Mouse (Mus musculus) kidney, adult 9 months (tissue): Measurements from ENCODE around the gene Vax1.

Source experiments
- DNase-seq: peaks from one replicate; pipeline ENCODE4 v3.0.0; 2022

Vax1 gene

DNA sequence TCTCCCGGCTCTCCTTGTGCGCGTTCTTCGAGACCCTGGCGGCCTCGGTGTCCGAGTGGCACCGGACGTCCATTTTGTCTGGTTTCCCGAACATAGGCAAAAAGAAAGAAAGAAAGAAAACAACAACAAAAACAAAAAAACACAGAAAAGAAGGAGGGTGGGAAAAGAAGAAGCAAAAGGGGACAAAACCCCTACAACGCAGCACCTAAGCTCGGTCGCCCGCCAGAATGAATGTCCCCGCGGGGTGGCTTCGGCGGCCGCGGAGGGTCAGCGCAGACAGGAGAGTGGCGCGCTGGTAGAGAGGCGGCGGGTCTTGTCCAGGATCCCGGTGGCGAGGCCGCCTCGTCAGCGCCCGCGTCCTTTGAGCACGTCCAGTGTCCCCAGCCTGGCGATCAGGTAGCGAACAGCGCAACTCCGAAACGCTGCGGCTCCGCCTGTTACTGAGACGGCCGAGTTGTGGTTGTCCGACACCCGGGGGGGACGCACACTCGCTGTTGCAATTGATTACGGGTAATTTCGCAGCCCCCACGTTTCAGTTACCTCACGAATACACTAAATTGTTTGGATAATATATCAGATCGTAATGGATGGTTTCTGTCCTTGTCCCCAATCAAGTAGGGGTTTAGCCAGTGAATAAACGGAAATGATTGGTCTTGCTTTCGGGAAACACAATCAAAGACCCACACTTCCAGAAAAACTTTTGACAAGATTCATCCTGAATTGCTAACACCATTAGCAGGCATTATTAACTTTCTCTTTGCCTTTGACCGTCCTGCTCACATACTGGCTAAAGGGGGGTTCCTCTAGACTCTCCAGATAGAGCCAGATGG lies at the start of gene Vax1:
TSS of gene Vax1 (minus strand) at position 121 of the 830 bp plus-strand sequence.
- no peak for DNase-seq

DNA sequence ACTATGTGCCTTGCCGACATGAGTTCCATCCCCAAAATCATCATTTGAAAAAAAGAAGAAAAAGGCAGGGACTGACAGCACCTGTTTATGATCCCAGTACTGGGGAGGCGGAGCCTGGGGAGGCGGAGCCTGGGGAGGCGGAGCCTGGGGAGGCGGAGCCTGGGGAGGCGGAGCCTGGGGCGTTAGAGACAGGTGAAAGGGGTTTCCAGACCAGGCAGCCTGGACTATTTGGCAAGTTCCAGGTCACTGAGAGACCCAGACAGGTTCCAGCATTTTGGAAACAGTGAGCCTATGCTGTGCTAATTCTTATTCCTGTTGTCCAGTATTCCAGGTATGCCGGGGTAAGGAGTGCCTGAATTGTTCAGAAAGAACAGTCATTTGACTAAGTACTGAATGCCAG lies 49.1 kb upstream of the Vax1 start, which contains the start of gene Kcnk18:
TSS of gene Kcnk18 (plus strand) at position 224 of the 400 bp plus-strand sequence.
- DNase-seq: no peak

DNA sequence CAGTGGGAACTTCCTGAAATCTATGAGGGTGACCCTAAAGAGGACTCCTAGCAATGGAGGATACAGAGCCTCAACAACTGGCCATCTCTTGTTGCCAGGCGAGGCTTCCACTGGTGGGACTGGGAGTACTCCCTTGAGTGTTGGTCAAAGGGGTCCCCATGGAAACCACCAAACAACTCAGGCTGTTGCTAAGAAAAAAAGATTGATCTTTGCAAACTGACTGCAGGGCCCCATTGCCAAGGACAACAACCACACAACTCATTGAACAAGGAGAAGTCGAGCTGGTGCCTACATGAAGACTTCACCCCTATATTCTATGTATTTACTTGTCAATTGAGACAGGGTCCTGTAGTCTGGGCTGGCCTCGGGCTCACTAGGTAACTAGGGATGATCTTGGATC lies 47.0 kb upstream of the Vax1 start:
- no peak for DNase-seq

DNA sequence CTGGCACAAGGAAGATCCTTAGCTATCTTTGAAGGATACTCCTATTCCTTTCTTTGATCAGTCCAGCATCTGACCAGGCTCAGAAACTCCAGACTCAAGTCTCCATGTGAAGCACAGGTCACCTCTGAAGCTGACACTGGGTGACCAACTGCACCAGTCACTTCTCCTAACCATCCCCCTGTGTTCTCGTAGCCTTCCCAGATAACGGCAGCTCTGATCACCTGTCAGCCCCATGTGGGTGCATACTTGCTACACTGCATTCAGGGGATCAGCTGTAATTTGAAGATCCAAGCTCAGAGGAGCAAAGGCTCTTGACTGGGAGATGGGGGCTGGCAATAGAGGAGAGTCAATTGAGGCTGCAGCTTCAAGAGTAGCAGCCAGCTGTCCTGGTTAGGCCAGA lies 39.1 kb upstream of the Vax1 start:
- DNase-seq: no peak

DNA sequence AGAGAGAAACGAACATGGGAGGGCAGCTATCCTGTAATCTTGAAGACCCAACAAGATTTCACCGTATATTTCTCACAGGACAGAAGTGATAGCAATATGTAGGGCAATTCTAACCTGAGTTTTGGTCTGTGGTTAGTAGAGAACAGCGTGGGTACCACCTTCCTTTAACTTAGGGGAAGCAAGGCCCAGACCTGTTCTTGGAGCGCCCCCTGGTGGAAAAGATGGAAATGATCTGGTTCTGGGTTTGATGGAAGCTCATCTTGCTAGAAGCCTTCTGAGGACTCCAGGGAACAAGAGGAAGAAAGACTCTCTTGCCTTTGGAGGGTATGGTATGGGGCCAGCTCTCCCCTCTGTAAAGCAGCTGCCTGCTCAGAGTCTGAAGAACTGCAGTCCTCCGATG lies 38.6 kb upstream of the Vax1 start:
- DNase-seq: peak; percentile 61

DNA sequence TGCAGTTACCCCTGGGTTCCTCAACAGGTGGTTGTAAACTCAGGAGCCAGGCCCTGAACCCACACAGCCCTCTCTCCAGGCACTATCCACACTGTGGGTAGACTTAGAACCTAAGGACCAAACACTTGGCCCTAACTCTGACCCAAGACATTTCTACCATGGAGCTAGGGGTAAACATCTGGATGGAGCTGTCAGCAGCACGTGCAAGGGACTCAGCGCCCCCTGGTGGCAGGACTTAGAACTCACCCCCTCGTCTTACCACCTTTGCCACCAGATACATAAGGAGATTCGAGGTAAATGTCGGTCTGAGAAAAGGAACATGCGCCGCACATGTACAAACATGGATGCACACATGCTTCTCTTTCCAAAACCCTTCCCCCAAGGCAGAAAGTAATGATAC lies 28.3 kb upstream of the Vax1 start:
- DNase-seq: peak; percentile 77

DNA sequence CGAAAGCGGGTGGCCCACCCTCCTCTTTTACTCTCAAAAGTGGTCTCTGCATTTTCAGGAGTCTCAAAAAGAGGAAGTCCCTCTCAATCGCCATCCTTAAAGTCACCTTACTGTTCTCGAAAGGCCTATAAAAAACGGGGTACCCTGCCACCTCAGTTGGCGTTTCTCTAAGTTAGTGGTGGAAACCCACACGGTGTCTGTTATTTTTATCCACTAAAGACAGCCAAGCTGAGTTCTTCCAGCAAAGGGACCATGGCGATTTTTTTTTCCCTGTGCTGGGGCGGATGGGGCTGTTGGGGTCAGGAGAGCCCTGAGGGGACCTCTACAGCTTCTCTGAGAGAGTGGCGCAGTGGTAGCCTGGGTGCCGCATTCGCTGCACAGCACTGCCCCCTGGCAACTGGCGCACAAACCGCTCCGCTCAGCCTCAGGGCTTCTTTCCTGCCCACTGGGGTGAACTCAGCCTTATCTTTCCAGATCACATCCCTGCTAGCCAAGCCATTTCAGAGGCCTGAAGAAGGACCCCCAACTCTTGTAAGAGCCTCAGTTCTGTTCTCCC lies 26.3 kb upstream of the Vax1 start:
- peak; percentile 51 for DNase-seq

DNA sequence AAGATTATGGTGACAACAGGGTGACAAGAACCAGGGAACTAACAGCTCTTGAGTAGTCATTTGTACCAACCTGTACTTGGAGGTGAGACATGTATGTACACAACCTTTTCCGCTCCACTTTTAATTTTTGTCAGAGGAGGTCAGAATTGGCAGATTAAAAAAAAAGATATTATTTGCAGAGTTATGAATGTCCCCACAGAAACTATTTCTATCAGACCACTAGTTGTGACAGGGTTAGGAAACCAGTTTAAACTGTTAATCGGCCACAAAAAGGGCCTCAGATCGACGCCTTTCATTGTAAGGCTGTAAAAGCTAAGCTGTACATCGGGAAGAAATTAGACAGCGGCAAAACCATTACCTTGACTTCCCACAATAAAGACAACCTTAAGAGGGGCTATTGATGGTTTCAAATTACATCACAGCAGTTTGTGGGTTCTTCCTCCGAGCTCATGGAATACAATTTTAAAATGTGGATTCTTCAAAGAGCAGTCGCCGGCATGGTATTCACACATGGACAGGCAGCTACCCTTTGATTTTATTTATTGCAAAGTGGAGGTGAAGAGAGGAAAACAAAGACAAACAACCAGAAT lies 25.4 kb upstream of the Vax1 start:
- DNase-seq: no peak

DNA sequence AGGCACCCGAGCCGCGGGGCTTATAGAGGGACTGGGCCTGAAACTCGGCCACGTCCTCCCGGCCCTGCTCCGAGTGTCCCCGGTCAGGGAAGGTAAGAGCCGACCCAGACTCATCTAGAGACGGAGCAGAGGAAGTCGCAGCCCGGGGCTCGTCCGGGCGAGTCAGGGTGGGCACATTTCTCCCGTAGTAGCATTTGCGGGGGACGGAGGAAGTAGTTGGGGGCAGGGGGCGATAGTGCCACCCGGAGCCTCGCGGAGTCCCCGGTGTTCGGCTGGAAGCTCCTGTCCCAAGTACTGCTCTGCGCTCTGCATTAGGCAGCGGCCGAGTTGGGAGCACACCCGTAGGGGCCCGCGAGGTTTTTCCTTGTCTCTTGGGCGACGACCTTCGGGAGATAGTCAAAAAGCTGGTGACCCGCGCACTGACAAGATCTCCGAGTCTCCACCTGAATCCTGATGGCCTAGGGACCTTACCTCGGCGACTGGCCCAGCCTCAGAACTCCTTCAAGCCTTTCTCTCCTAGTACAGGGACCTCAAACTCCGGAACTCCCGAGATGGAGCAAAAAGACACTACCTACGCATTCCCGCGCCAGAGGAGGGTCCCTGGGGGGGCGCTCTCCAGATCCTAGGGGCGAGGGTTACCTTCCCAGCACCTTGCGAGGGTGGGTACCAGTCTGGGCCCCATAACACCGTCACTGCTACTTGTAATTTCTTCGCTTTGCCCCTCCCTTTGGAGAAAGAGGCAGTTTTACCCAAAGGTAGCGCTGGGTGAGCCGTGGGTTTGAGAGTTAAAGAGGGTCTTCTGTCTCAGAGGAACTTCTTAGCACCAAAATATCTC lies 24.3 kb upstream of the Vax1 start:
- no peak for DNase-seq

DNA sequence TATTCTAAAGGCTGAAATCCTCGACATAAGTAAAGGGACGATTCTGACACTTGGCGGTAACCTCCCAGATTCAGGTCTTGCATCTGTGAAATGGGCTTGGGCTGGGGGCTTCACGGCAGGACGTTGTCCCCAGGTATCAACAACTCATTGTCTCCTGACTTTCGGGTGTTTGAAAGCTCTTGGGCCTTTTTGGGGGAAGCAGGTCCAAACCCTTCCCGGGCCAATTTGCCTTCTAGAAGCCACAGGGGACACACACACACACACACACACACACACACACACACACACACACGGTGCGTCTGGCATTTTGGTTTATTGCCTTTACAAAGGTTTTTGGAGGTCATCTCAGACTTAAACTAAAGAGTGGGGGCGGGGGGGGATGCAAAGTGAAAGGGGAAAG lies 23.6 kb upstream of the Vax1 start:
- no peak for DNase-seq

DNA sequence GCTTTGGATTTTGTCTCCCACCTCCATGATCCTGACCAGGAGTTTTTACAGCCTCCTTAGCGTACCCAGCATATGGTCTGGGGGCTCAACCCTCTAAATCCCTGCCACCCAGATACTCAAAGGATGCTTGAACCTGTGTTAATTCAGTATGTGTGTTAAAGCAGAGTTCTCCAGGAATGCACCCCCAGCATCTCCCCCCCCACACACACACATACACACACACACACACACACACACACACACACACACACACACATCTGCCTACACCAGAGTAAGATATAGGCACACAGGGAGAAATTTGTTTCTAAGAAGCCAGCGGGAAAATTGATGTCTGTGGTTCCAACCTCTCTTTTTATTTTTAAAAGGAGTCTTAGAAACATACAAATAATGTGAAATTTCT lies 22.6 kb upstream of the Vax1 start:
- no peak for DNase-seq

DNA sequence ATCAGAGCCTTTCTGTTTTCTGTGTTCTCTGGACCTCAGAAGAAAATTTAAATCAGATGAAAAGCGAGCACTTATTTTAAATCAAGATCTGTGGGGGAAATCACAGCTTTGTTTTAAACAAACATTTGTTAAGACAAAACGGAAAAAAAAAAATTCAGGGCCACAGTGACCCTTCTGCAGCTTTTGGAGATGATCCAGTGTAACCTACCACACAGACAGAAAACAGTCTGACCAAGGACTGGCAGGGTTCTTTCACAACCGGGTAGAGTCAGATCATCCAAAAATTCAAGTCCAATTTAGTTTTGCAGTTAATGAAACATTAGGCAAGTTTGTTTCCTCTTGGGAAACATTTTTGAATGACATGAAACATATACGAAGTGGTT lies 21.3 kb upstream of the Vax1 start:
- DNase-seq: no peak

DNA sequence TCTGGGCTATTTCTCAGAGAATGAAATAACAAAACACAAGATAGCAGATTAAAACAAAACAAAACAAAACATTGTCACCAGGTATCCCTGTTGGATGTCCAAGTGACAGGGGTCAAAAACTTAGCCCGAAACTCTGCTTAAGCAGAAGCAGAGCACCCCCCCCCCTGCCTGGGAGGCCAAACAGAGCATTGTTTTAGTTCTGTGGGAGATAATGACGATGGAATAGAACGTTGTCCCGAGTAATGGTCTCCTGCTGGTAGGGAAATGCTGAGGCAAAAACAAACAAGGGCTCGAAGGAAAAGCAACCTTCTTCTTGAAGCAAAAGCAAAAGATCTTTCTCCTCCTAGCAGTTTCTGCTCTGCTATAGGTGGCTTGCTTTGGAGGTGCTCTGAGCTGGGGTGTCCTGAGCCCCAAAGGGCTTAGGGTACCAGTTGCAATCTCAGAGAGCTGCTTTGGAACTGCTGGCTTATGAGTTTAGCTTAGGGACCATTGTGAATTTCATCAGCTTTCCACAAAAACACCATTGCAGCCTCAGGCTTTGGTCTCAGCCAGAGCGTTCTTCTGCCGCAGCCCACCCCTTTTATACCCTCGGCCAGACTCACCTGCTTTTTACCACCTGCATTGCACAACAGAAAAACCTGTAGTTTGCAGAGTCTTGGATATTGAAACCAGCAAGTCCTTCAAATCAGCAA lies 20.7 kb upstream of the Vax1 start:
- DNase-seq: no peak

DNA sequence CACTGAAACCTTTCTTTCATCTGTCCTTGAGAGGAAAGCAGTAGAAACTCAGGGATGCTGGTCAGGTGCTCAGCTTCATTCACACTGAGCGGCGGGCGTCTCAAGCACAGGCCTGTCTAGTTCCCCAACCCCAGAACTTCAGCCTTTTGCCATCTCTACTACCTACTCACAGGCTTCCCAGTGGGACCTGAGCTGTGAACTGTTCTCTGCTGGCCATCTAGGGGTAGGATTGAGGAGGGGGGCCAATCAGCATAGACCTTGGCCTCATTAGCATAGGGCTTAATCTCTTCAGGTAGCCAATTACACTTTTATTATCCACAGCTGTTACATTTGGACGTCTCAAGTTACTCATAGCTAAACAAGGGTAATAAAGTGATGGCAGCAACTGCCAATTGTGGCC lies 19.1 kb upstream of the Vax1 start:
- no peak for DNase-seq

DNA sequence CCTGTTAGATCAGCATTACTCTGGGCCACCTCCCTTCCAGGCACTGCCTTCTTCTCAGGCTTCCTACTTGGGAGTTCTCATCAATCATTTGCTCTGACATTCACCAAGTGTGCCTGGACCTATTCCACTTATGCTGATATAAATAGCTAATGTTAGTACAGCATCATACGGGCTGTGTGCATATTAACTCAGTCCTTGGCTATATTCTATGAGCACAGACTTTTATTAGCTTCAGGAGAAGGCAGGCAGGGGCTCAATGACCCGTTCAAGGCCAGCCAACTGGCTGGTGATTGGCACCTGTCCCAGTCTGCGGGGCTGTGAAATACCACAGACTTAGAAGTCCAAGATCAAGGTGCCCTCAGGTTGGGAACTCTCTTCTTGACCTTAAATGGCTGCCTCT lies 14.1 kb upstream of the Vax1 start:
- peak; percentile 95 for DNase-seq

DNA sequence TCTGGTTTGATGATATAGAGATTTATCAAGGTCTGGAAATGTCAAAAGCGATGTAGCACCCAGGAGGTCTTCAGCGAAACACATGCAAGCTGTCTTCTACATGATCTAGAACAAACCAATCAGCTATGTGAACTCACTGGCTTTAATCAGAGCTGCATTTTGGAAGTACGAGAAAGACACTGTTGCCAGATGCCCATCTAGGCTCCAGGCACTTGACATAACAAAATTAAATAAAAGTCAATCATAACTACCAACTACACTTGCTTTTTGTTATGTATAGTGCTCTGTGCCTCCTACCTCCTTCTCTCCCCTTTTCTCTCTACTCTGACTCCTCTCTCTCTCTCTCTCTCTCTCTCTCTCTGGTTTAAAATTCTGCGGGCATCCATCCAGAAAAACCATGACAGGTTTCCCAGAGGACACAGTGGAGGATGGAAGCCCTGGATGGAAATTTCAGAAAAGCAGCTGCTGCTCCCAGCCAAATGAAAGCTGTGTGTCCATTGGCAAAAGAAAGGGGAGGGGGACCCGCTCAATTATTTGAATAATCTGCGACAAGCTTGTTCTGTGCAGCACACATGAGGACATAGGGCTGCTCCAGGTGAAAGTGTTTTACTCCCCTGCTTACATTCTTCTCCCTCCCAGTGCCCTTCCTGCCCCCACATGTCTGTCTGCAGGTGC lies 3.6 kb upstream of the Vax1 start:
- DNase-seq: no peak

DNA sequence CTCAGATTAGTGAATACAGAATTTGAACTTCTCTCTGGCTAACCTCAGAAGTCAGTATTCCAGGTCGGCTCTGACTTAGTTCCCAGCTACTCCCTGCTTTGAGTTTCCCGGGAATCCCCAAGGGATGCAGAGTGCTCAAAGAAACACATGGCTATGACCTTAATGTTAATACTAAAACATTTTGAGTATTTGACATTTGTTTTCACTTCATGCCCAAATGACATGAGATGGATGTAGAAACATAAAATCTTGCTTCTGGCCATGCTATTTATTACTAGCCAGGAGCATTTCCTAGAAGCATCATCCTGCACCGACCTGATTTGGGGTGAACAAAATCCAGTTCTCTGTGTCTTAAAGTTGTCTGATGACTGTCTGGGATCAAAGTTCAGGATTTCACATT lies 2.9 kb upstream of the Vax1 start:
- DNase-seq: no peak

DNA sequence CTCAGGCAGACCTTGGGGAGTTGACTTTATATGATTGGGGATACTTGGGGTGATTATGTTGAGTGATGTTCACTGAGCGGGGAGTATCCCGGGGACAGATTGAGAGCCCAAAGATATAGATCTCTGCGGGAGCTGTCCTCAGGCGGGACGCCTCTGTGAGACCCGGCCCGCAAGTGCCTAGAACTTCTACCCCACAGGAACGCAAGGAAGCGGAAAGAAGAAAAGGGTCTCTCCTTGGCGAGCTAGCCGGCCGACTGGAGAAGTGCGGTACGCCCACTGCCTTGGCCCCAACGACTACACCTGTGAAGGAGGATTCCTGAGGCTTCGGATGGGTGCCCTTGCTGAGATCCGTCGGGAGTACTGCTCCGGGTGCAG lies 2.0 kb upstream of the Vax1 start:
- DNase-seq: no peak

DNA sequence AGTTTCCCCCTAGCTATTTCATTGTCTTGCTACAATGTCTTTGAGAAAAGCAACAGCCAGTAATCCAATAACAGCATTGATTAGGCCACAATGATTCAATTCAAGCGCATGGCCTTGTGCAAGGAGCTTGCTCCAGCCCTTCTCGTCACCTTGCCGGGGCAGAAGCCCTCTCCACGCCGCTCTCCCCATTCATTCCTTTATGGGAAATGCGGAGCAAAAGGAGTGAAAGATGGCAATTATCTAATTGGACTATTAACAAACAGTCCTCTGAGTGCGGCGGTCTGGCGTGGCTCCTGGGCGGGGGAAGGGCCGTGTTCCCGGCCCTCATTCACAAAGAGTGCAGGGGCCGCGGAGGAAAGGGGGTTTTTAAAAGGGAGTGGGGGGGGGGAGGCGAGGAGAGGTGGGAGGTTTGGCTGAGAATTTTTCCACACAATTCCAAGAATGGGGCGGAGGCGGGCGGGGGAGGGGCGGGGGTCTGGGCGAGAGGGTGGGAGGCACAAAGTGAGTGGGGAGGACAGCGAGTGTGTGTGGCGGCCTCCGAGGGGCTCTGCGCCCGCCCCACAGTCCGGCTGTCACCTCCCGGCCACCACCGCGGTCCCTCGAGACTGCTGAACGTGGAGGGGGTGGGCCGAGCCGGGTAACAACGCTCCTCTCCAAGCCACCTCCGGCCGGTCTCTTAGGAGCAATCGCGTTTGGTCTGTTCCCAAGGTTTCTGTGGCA lies 1.5 kb upstream of the Vax1 start:
- DNase-seq: no peak

DNA sequence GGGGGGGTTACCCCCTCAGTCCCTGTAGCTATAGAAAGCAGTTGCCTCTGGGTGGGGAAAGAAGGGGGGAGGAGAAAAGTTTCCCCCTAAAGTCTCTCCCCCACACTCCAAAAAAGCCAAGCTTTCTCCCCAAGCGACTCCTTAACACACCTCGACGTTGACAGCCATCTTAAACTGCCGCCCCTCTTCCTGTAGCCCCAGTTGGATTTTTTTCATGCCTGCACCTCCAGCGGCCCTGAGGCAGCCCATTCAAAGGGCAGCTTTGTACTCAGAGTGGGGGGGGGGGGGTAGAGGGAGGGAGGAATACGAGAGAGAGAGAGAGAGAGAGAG lies 875 bp upstream of the Vax1 start:
- no peak for DNase-seq

DNA sequence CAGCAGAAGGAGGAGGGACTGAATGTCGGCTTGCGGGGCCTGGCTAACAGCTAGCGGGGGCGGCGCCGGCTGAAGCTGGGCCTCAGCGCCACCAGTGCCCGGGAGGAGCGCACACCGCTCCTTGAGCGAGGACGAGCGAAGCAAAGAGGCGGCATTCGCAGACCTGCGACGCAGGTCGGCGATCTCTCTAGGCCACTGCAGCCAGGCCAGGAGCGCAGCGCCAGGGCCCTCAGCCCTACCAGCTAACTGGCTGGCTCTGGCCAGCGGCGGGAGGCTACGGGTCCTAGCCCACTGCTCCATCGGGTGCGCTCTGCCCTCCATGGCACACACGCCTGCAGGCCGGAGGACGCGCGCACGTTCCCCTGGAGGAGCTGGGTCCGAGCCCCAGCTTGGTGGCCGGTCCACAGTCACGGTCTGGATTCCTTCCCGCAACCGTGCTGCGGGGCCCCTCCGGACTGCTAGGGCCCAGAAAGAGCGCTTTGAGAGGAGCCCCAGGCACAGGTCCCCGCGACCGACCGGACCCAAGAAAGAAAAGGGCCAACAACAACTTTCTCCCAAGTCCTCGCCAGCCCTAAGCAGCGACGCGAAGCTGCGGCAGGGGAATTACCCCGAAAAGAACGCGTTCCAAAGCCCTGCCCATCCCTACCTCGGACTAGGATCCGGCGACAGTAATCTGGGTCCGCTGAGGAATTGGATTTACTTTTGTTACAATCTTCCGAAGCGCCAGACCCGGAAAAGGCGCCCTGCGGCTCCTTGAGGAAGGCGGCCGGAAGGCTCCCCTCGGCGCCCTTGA lies 517 bp downstream of the Vax1 start:
- DNase-seq: no peak
